9 mouse cellular contexts compared by ENCODE assay signal in genomic region chr3:97879222-97879621, GRCm38 (mm10). TPM values are rescaled to one million over a fixed set of nuclear protein-coding genes. Genes with fewer than 3 reads are reported as not detected.
DNase-seq lines count a peak whose midpoint lies in the region; ATAC-seq and TF ChIP-seq lines count a peak whose summit lies in the region.
"Had no signal": no experiment of that assay in that cellular context is flagged by ENCODE, and none has a peak within 500 bp of the region (broad histone marks: within the 10 kb centered on the region; RNA-seq: fewer than 3 reads in every experiment).

No protein-coding gene starts in this region.

- DNase-seq in heart, adult 11 months = peak; percentile 92
- peak; percentile 84 to 91 for DNase-seq in heart, postnatal 10 days
- DNase-seq in left cerebral cortex, postnatal 10 days (ENCODE audit: extremely low spot score in 1 of 2, low spot score in 2 of 2) = peak; percentile 48 to 76
- DNase-seq in stomach, postnatal 0 days (ENCODE audit: low spot score) = peak; percentile 82

- no peak overlapping the region for H3K27ac ChIP-seq in heart, embryonic 11.5 days (ENCODE audit: low read depth, low read length)
- H3K27ac ChIP-seq in cortical plate, adult 2 months (ENCODE audit: insufficient read depth, low read length) = no peak overlapping the region
- H3K27ac ChIP-seq in stomach, postnatal 0 days (replicated peaks) = no peak overlapping the region
- H3K27ac ChIP-seq: limb, embryonic 12.5 days had no signal

- no peaks in the 10 kb centered on the region for H3K4me1 ChIP-seq in heart, embryonic 11.5 days (ENCODE audit: control insufficient read depth, insufficient read depth, low read length)
- no peaks in the 10 kb centered on the region for H3K4me1 ChIP-seq in cortical plate, adult 2 months (ENCODE audit: control insufficient read depth, insufficient read depth, low read length)
- no peaks in the 10 kb centered on the region for H3K4me1 ChIP-seq in stomach, postnatal 0 days (replicated peaks; ENCODE audit: control insufficient read depth, insufficient read depth)

- ATAC-seq in heart, embryonic 11.5 days (replicated peaks; ENCODE audit: insufficient number of reproducible peaks, low FRiP score, low TSS enrichment) = no peak
- ATAC-seq in activated CD4-positive, CD25-positive, alpha-beta regulatory T cell, adult 4 months = peak; percentile 63
- ATAC-seq in monocyte, adult 5-6 weeks (replicated peaks; ENCODE audit: insufficient number of reproducible peaks, low FRiP score, low TSS enrichment, poor library complexity, severe bottlenecking) = peak; percentile 63; the same call in 1 of the 2 replicates
- ATAC-seq in stomach, postnatal 0 days (ENCODE audit: low FRiP score, low TSS enrichment) = no peak

- no peak overlapping the region for H3K4me2 ChIP-seq in heart, embryonic 11.5 days
- no peak overlapping the region for H3K4me2 ChIP-seq in stomach, postnatal 0 days (replicated peaks; ENCODE audit: low read depth)
- H3K4me2 ChIP-seq: limb, embryonic 12.5 days had no signal

- H3K36me3 ChIP-seq in heart, embryonic 11.5 days (ENCODE audit: control insufficient read depth, insufficient read depth, low read length) = no peaks in the 10 kb centered on the region
- H3K36me3 ChIP-seq in stomach, postnatal 0 days (ENCODE audit: control insufficient read depth, insufficient read depth, low read length) = no peaks in the 10 kb centered on the region
- H3K36me3 ChIP-seq: limb, embryonic 12.5 days had no signal

- TF ChIP-seq POLR2A in cortical plate, adult 2 months (IDR thresholded peaks at IDR 0.05; ENCODE audit: extremely low read depth, insufficient read depth, low read length) = no peak

- H3K9me3 ChIP-seq in heart, embryonic 11.5 days (replicated peaks; ENCODE audit: control insufficient read depth, low read length) = no peaks in the 10 kb centered on the region
- H3K9me3 ChIP-seq in stomach, postnatal 0 days (ENCODE audit: control insufficient read depth, low read length) = no peaks in the 10 kb centered on the region
- H3K9me3 ChIP-seq: limb, embryonic 12.5 days had no signal

- H3K9ac ChIP-seq in heart, embryonic 11.5 days (ENCODE audit: low read depth, low read length) = no peak overlapping the region
- no peak overlapping the region for H3K9ac ChIP-seq in stomach, postnatal 0 days (ENCODE audit: low read length)
- H3K9ac ChIP-seq: limb, embryonic 12.5 days had no signal

- TF ChIP-seq CTCF in cortical plate, adult 2 months (IDR thresholded peaks at IDR 0.05; ENCODE audit: extremely low read depth, insufficient read depth, low read length) = peak; percentile 68
- peak; percentile 92 for TF ChIP-seq CTCF in stomach, postnatal 0 days (IDR thresholded peaks at IDR 0.05; ENCODE audit: low read depth)

- H3K4me3 ChIP-seq in heart, embryonic 11.5 days (ENCODE audit: low read depth, low read length) = no peak overlapping the region
- no peak overlapping the region for H3K4me3 ChIP-seq in cortical plate, adult 2 months (ENCODE audit: insufficient read depth, low read length)
- no peak overlapping the region for H3K4me3 ChIP-seq in stomach, postnatal 0 days (ENCODE audit: low read depth, low read length)
- H3K4me3 ChIP-seq: limb, embryonic 12.5 days had no signal

- no peak for TF ChIP-seq EP300 in stomach, postnatal 0 days (optimal IDR thresholded peaks at IDR 0.05)

- WGBS in heart, embryonic 11.5 days (ENCODE audit: insufficient replicate concordance) = 15% methylated on average over 5 of the region's 5 CpGs
- WGBS in stomach, postnatal 0 days = 22% methylated on average over 5 of the region's 5 CpGs

- no peaks in the 10 kb centered on the region for H3K27me3 ChIP-seq in heart, embryonic 11.5 days (ENCODE audit: control insufficient read depth, insufficient read depth, low read length)
- H3K27me3 ChIP-seq in stomach, postnatal 0 days (ENCODE audit: control insufficient read depth, insufficient read depth, low read length) = no peaks in the 10 kb centered on the region
- H3K27me3 ChIP-seq: limb, embryonic 12.5 days had no signal

- intact Hi-C loops in heart, postnatal 10 days (cut with DNase I) = loop anchor here (1.0 to 10.0 kb wide), 4 partner anchors 37 to 264 kb away; partner anchors contain the start of gene Chd1l
- intact Hi-C loops in left cerebral cortex, postnatal 10 days (cut with DNase I) = loop anchor here (5.0 kb wide), 1 partner anchor 197 kb away; no protein-coding TSS in a partner anchor

RNA-seq across cellular contexts. Expression of gene Pde4dip, which starts 9.3 kb away (rescaled TPM):
- polyA plus RNA-seq in heart, embryonic 11.5 days (2014; fragmentation: Nextera tagmentation; extraction: Ambion mirVana) = 69.8 and 76.7 TPM in 2 replicates
- polyA plus RNA-seq in activated CD4-positive, CD25-positive, alpha-beta regulatory T cell, adult 4 months (2017; shearing (Covaris generic)) = 10 to 100 TPM in 1 of 2 experiments, 1 to 10 TPM in 1; 8.0 to 10.8 TPM
- 99.2 and 103 TPM in 2 replicates for polyA plus RNA-seq in cortical plate, adult 2 months (2012; rRNA removed)
- 1,000 to 10,000 TPM; 1,178 to 1,212 TPM for total RNA-seq in heart, postnatal 10 days (2021)
- total RNA-seq in left cerebral cortex, postnatal 10 days (2021) = 100 to 1,000 TPM; 235 to 254 TPM
- 16.0 to 25.4 TPM (median 16.5 TPM) in 3 replicates for total RNA-seq in monocyte, adult 5-6 weeks (2017)
- polyA plus RNA-seq in stomach, postnatal 0 days (2015; fragmentation: Nextera tagmentation; extraction: Ambion mirVana) = 9.3 and 9.9 TPM in 2 replicates

RNA-seq across cellular contexts. Expression of gene Sec22b, which starts 21.8 kb away (rescaled TPM):
- polyA plus RNA-seq in heart, embryonic 11.5 days (2014; fragmentation: Nextera tagmentation; extraction: Ambion mirVana) = 146 and 151 TPM in 2 replicates
- polyA plus RNA-seq in activated CD4-positive, CD25-positive, alpha-beta regulatory T cell, adult 4 months (2017; shearing (Covaris generic)) = 10 to 100 TPM; 73.7 to 77.3 TPM
- 64.5 and 67.5 TPM in 2 replicates for polyA plus RNA-seq in cortical plate, adult 2 months (2012; rRNA removed)
- 10 to 100 TPM; 49.6 to 54.1 TPM for total RNA-seq in heart, postnatal 10 days (2021)
- total RNA-seq in left cerebral cortex, postnatal 10 days (2021) = 10 to 100 TPM; 63.1 to 69.7 TPM
- total RNA-seq in monocyte, adult 5-6 weeks (2017) = 37.7 to 62.2 TPM (median 46.2 TPM) in 3 replicates
- polyA plus RNA-seq in stomach, postnatal 0 days (2015; fragmentation: Nextera tagmentation; extraction: Ambion mirVana) = 88.6 and 90.6 TPM in 2 replicates

Comparison
In these comparisons a context has a peak if more than half of its experiments do, and no peak if none do; other contexts are left out.
1. ATAC-seq: peak in activated CD4-positive, CD25-positive, alpha-beta regulatory T cell, adult 4 months (single experiment) and monocyte, adult 5-6 weeks (single experiment); none in heart, embryonic 11.5 days (single experiment) and stomach, postnatal 0 days (single experiment).
2. Peak in every context shown above with its lines, with median percentiles within 50 percentile points of each other: DNase-seq.